Mouse (Mus musculus): Measurements from ENCODE around the gene Tbk1.

The Tbk1 gene

DNA sequence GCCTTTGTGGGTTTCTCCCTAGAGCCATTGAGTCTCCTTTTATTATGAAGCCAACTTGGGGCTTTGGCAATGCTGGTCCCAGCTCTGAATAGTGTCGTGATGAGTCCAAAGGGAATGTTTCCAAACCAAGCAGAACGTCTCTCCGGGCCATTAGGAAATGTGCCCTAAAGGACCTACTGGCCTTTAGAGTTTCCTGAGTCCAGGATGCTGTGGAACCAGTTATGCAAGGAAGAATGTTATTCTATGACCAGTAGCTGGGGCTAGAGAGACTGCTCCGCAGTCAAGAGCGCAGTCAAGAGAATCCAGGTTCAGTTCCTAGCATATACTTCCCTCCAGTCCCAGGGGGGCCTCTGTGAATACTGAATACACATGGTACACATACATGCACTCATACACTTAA is 86.6 kb downstream of the Tbk1 start:
- DNase-seq (ENCODE audit: extremely low read depth, low read depth), result no peak

DNA sequence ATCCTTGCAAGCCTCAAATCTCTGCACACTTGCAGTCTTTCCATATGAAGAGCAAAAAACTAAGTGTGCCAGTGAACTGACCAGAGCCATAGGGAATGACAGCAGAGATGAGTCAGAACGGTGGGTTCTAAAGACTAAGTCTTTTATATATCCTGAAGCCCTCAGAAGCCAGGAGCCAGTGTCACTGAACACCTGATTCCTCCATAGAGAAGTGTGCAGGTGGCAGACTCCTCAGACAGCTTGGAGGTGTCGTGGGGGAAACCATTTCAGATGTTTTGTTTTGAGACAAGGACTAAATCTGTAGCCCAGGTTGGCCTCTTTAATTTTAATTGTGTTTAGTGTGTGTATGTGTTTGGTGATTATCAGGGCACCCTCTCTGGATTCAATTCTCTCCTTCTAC is 87.5 kb downstream of the Tbk1 start:
- DNase-seq (ENCODE audit: extremely low read depth, low read depth), result no peak

DNA sequence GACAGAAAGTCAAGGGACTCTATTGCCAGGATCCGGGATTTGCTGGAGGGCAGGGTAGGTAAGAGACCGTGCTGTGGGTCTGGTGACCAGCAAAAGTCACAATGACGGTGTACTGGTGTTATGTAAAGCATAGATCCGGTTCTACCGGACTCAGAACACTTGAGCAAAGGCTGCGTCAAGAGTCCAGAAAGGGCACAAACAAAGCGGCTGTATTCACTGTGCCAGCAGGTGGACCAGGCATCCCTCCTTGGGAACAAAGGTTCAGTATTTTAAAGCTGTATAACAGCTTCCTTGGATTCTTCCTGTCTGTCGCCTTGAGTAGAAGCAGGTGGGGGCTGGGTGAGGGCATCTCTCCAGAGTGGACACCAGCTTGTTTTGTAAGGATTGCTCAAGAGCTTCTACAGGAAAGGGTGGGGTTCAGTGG is 88.1 kb downstream of the Tbk1 start:
- DNase-seq (ENCODE audit: extremely low read depth, low read depth), result no peak

DNA sequence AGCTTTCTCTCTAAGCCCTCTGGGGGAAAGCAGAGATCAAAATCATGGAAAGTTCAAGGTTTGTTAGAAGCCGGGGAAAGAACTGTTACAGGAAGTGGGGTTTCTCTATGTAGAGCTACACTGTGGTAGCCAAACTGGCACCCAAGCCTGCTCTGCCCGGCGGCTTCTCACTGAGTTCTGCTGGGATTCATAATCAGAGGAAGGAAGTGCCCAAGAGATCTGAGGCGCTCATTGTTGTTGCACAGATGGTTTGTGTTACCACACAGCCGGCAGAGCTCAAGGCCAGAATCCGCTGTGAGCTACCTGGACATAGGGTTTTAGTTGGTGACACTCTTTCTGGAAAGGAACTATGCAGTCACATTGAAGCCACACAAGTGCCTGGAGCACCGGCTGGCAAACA is 88.6 kb downstream of the Tbk1 start:
- no peak for DNase-seq (ENCODE audit: extremely low read depth, low read depth)

DNA sequence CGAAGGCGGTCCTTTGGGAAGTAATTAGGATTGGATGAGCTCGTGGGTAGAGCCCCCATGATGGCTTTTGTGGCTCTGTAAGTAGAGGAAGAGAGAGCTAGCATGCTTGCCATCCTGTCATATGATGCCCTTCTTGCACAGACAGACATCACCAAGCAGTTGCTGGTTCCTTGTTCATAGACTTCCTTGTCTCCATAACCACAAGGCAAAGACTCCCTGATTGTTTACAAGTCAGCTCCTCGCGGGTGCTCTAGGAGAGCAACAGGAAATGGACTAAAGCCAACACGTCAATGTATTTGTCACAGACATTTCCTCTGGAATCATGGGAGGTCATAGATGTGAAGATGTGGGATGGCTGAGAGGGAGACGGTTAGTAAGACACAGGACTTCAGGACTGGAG is 90.0 kb downstream of the Tbk1 start:
- DNase-seq (ENCODE audit: extremely low read depth, low read depth), result no peak

Measured in MEL-GATA-1-ER (cell line).